In the genomic region with DNA sequence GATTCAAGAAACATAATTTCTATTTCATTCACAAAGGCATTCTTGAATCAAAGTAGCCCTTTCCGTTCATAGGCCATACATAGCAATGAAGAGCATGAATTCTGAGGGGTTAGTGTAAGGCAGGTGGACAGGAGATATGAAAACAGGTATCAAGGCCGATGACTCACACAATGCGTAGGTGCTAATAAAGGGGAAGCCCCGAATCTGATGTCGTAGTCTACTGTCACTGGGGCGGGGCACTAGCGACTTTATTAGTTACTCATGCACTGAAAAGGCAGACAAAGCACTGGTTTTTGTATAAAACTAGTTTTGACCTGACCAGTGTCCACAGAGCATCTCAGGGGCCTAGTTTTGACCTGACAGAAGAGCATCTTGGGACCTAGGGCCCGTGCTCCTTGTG, we compare ENCODE assay signal across 18 mouse cellular contexts.
"Had no signal": no experiment of that assay in that cellular context is flagged by ENCODE, and none has a peak within 500 bp of the region (broad histone marks: within the 10 kb centered on the region; RNA-seq: fewer than 3 reads in every experiment).

No protein-coding gene starts in this region.

- H3K27ac ChIP-seq: kidney, postnatal 0 days; left cerebral cortex, adult 2 months; liver, embryonic 13.5 days; midbrain, embryonic 10.5 days; midbrain, embryonic 13.5 days; neural tube, embryonic 13.5 days had no signal

- DNase-seq: kidney, adult 2 months; kidney, postnatal 36 days; layer of hippocampus, postnatal 36 days; liver, embryonic 13.5 days; lung, adult 2 months; right cerebral cortex, adult 18-20 months; right cerebral cortex, postnatal 14 days; right cerebral cortex, postnatal 4 days; thymus, adult 18-20 months; thymus, postnatal 14 days; thymus, postnatal 4 days had no signal

- H3K4me3 ChIP-seq: left cerebral cortex, adult 2 months; liver, embryonic 13.5 days; megakaryocyte, embryonic 14.5 days; midbrain, embryonic 10.5 days; midbrain, embryonic 13.5 days; myocyte; neural tube, embryonic 13.5 days had no signal

- H3K27me3 ChIP-seq: liver, embryonic 13.5 days; megakaryocyte, embryonic 14.5 days; midbrain, embryonic 13.5 days; neural tube, embryonic 13.5 days had no signal
